Mouse (Mus musculus) testis, adult 10 weeks (tissue): Measurements from ENCODE around the gene Tmem47. TPM values are rescaled to one million over a fixed set of nuclear protein-coding genes. Genes with fewer than 3 reads are reported as not detected.

ENCODE experiments used
- polyA plus RNA-seq: library from polyadenylated mRNA; stranded (reverse); fragments of 350-450 nt; fragmentation: Illumina TruSeq; extraction: RNeasy Lipid Tissue Mini Kit (QIAGEN cat#74804); gene quantifications from one replicate; pipeline ENCODE4 v1.2.3, GENCODE M21; 2014; ENCODE audit warnings: low read depth, low replicate concordance

Gene Tmem47
- polyA plus RNA-seq: 8.9 TPM

GRCm38 (mm10) chrX:81070210-81070803 is at the start of gene Tmem47:
Gene Tmem47 (plus strand): TSS chrX:81070698.

